Mouse (Mus musculus) olfactory bulb, adult 2 months (tissue): ENCODE data around the gene H2-DMa.

Experiments used
- CTCF ChIP-seq: fragments of 200-500 bp; IDR thresholded peaks from 2 replicates; pipeline ENCODE4 v1.5.1; 2012; ENCODE audit warnings: low read depth, mild to moderate bottlenecking, low read length, moderate library complexity; ENCODE audit not compliant: insufficient read depth
- POLR2A ChIP-seq: fragments of 200-500 bp; IDR thresholded peaks from 2 replicates; pipeline ENCODE4 v1.6.1; 2012; ENCODE audit warnings: mild to moderate bottlenecking, low read depth, low read length, moderate library complexity; ENCODE audit not compliant: insufficient read depth

DNA sequence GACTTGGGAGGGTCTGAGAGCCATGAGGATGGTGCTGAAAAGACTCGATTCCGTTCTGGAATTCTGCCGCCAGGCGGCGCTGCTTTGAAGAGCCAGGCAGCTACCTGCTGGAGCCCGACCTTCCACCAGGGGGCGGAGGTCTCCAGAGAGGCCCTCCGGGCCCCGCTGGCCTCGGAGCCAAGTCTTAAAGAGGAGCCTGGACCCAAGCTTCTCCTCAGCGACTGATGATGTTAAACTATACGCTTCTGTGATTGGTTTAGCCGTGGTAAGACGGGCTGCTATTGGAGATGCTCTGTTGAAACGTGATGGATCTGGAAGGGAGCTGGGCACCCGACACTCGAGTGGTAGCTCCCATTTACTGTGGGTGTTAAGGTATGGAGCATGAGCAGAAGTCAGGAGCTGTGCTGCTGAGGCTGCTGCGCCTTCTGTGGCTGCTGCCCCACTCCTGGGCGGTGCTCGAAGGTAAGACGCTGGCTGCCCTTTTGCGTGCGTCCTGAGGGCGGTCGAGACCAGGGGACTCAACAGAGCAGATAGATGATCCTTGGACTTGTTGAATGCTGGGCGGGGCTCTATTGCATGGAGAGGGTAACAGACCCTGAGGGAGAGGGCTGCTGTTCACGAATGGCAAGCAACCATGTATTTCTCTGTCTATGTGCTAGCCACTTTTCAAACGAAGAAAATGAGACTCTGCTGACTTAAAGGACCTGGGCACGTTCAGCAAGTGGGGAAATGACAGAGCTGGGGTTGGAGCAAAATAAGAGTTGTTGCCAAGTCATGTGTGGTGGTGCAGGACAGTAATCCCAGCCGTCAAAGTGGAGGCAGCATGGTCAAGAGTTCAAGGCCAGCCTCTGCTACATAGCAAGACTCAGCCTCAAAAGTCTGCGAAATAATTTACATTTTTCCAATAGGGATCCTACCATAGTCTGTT, 16.2 kb downstream of the H2-DMa start:
- peak; percentile 100 for TF ChIP-seq CTCF
- TF ChIP-seq POLR2A = no peak
